Comparison of ENCODE assay signal across 9 mouse cellular contexts in genomic region chr2:25913247-25913646, GRCm38 (mm10). TPM values are rescaled to one million over a fixed set of nuclear protein-coding genes. Genes with fewer than 3 reads are reported as not detected.
DNase-seq lines count a peak whose midpoint lies in the region; ATAC-seq and TF ChIP-seq lines count a peak whose summit lies in the region.
"Had no signal": no experiment of that assay in that cellular context is flagged by ENCODE, and none has a peak within 500 bp of the region (broad histone marks: within the 10 kb centered on the region; RNA-seq: fewer than 3 reads in every experiment).

No protein-coding gene starts in this region.

- TF ChIP-seq POLR2A in kidney, adult 2 months (IDR thresholded peaks at IDR 0.05; ENCODE audit: low read depth, low read length): no peak

- no peaks in the 10 kb centered on the region for H3K27me3 ChIP-seq in kidney, adult 2 months (replicated peaks; ENCODE audit: control insufficient read depth, insufficient read depth, low read length)

- DNase-seq in kidney, adult 2 months: peak; percentile 8
- no peak for DNase-seq in kidney, adult 11 months
- peak; percentile 68 for DNase-seq in CD4-positive, CD25-positive, alpha-beta regulatory T cell, adult 2 months (ENCODE audit: low read depth, low spot score)
- peak; percentile 74 for DNase-seq in brain, adult 2 months (ENCODE audit: low read depth, low spot score)
- no peak for DNase-seq in urinary bladder, adult 2 months (ENCODE audit: low spot score)
- DNase-seq in heart, adult 18-20 months: no peak
- no peak for DNase-seq in spleen, adult 12 weeks (ENCODE audit: low spot score)

- H3K36me3 ChIP-seq in kidney, adult 2 months (ENCODE audit: control insufficient read depth, insufficient read depth, low read length): no peaks in the 10 kb centered on the region

- TF ChIP-seq CTCF in kidney, adult 2 months (conservative IDR thresholded peaks at IDR 0.05; ENCODE audit: insufficient read depth, insufficient read length, low read depth, low read length): peak; percentile 43

- ATAC-seq in megakaryocyte progenitor cell, adult 5-6 weeks (replicated peaks; ENCODE audit: poor library complexity): peak; percentile 86

- H3K27ac ChIP-seq in kidney, adult 2 months (ENCODE audit: insufficient read depth, low read depth, low read length): no peak overlapping the region
- H3K27ac ChIP-seq: macrophage had no signal

- no peaks in the 10 kb centered on the region for H3K4me1 ChIP-seq in kidney, adult 2 months (ENCODE audit: control insufficient read depth, insufficient read depth, low read length)

- WGBS in kidney, adult 2 months: 55% methylated on average over 2 of the region's 2 CpGs

- H3K4me3 ChIP-seq in kidney, adult 2 months (ENCODE audit: insufficient read depth, low read depth, low read length): no peak overlapping the region

RNA-seq across cellular contexts. Expression of gene Kcnt1, which starts 49.7 kb away (rescaled TPM):
- 36.1 and 47.1 TPM in 2 replicates for polyA plus RNA-seq in kidney, adult 2 months (2012; rRNA removed)
- not detected in 2 replicates for total RNA-seq in megakaryocyte progenitor cell, adult 5-6 weeks (2015)
- not detected in 2 replicates for total RNA-seq in megakaryocyte progenitor cell, adult 5-6 weeks (2017)
- 6.7 and 7.4 TPM in 2 replicates for polyA plus RNA-seq in urinary bladder, adult 2 months (2012; rRNA removed)
- under 1 TPM; 0.21 to 0.25 TPM for total RNA-seq in heart, adult 18-20 months (2021)
- polyA plus RNA-seq: macrophage had no signal

Comparison
In these comparisons a context has a peak if more than half of its experiments do, and no peak if none do; other contexts are left out.
1. DNase-seq: peak in kidney, adult 2 months (single experiment), CD4-positive, CD25-positive, alpha-beta regulatory T cell, adult 2 months (single experiment) and brain, adult 2 months (single experiment); none in kidney, adult 11 months (single experiment), urinary bladder, adult 2 months (single experiment), heart, adult 18-20 months (0 of 2) and spleen, adult 12 weeks (single experiment).